Mouse (Mus musculus) C2C12 (cell line): ENCODE measurements at regions not wholly inside any gene's neighbourhood (a gene's known extent, or its start where the extent isn't known, plus 50 kb on each side); places are given as distances from the start of the nearest gene placed in this dataset.

ENCODE experiments used
- CEBPB ChIP-seq: IDR thresholded peaks from one replicate; pipeline ENCODE4 v1.6.1; 2011; ENCODE audit warnings: low read depth, mild to moderate bottlenecking, control low read depth, moderate library complexity
- CTCF ChIP-seq: IDR thresholded peaks from one replicate; pipeline ENCODE4 v1.5.1; 2011; ENCODE audit not compliant: control insufficient read depth, insufficient read depth, insufficient read length
- MYOD1 ChIP-seq: IDR thresholded peaks from one replicate; pipeline ENCODE4 v1.6.1; 2011; ENCODE audit warnings: low read depth; ENCODE audit not compliant: control insufficient read depth, insufficient read length

GRCm38 (mm10) chr1:138011581-138011980 is 163.9 kb downstream of the Ptprc start:
- no peak for TF ChIP-seq CTCF
- TF ChIP-seq CEBPB = no peak
- no peak for TF ChIP-seq MYOD1
